Mouse (Mus musculus) cerebellum, adult 18-20 months (tissue): ENCODE data around the gene Ciapin1.

ENCODE experiments used
- DNase-seq, 2 experiments: peaks; one replicate each; pipeline ENCODE4 v3.0.0; 2021

Gene Ciapin1

DNA sequence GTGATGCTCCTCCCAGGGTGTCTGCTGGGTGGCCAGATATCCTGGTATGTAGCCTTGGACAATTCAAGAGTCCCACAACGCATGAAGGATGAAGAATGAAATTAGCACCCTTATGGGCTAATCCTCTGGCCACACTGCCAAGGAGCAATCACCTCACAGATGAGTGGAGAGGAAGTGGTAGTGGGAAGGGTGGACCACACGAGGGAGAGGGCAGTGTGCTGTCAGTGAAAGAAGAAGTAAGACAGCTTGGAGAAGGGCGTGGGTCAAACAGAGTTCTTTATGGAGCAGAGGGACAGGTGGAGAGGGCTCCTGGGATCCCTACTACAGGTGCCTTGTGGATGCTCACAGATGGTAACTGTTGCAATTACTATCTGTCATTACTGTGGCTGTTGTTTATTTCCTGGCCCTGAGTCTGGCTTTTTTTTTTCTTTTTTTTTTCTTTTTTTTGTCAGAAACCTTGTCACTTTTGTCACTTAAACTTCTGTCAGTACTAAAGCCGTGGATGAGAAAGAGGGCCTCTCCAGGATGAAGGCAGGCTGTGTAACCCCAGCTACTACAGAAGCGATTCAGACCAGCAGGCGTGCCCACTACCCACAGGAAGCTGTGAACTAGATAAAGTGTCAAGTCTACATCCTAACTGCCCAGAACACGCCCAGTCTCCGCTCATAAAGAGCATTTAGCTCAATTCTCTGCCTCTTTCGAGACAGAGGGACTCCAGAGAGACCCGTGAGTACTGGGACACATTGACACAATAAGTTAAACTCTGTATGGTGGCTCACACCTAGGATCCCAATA is 33.4 kb downstream of the Ciapin1 start:
- no peak for DNase-seq

DNA sequence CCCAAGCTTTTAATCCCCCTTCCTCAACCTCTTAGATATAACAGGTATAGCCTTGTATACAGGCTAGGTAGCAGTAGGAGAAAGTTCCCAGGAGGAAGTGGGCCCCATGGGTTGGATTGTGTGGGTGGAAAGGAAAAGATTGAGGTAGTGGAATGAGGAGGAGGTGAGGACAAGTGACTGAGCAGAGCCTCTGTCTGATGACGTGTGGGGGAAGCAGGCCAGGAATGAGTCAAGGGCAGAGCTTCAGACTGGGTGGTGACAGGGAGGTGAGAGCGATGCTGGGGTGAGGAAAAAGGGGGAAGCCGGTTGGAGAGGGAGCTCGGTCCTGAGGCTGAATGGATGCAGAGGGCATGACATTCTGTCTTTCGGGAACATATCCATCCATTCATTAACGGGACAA is 34.6 kb downstream of the Ciapin1 start:
- DNase-seq: no peak

DNA sequence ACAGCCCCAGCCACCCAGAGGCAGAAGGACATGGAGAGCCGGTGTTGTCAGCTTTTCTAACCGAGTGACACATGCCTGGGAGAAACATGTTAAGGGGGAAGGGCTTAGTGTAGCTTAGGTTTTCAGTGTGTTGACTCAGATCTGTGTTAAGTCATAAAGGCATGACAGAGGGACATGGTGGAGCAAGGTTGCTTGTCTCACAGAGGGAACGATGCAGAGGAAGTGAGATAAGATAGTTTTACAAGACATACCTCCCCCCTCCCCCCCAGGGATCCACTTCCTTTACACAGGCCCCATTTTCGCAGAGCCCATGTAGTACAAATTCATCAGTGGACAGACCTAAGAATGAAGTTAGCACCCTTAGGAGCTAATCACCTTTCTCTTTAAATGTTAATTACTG is 35.8 kb downstream of the Ciapin1 start:
- DNase-seq: no peak

DNA sequence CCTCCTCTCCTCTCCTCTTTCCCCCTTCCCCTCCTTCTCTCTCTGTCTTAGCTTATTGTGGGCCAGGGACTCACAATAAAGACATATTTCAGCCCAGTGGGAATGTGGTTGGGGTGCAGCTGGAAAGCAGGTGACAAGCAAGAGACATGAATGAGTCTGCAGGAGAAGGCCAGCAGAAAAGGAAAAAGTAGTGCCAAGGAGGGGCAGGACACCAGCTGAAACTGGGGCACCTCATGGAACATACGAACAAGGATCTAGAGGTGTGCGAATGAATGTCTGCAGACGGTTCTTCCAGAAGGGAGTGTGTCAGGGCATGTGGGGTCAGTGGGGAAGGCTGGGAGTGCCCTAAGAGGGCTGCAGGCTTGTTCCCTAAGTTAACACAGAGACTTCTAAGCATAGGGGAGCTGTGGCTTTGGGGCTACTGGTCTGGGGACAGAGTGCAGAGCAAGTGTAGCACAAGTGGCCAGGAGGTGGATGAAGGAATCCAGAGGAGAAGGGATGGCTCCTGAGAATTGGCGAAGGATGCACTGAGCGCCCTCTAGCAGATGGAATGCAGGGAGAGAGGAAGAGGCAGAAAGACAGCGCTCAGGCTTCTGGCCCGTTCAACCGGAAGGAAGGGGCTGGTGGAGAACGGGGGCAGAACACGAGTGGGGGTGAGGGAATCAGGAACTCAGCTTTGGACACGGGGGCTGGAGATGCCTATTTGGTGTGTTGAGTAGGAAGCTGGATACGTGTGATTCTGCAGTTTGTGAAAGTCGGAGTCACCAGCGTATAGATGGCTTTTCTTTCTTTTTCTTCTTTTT is 36.7 kb downstream of the Ciapin1 start:
- peak; percentile 50 to 64 for DNase-seq

DNA sequence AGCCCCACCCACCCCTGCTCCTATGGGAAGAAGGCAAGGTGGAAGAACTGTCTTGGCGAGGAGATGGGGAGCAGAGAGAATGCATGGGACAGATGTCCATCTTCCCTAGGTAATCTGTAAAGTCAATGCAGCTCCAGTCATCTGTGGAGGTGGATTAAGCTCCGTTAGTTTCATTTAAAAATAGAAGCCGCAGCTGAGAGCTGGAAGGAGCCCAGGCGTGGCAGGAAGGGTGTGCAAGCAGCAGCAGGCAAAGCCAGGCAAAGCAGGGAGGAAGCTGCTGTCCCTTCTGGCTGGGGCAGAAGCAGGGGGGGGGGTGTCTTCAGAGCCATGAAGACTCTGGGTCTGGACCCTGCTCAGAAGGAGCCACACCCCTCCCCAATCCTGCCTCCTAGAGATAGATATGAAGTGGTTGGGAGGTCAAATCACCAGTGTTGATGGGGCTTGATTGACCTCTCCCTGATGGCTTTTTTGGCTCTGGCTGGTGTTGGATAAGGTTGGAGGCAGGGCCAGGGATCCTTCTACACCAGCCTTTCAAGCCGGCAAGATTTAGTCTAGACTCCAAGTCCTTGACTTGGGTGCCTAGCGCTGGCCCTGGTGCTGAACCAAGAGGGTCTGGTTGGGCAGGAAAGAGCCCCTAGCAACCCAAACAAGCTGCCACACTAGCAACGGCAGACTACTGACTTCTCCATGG is 37.7 kb downstream of the Ciapin1 start:
- no peak for DNase-seq

DNA sequence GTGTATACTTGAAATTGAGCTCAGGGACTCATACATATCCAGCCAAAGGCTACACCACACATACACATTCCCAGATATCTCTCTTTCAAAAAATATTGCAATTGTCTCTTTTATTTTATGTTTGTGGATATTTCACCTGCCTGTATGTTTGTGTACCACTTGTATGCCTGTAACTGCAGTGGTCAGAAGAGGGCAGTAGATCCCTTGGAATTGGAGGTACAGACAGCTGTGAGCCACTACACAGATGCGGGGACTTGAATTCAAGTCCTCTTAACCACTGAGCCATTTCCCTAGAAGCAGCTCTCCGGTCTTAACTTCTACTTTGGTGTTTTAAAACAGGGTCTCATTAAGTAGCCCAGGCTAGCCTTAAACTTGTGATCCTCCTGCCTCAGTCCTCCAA is 43.4 kb downstream of the Ciapin1 start:
- DNase-seq: no peak

DNA sequence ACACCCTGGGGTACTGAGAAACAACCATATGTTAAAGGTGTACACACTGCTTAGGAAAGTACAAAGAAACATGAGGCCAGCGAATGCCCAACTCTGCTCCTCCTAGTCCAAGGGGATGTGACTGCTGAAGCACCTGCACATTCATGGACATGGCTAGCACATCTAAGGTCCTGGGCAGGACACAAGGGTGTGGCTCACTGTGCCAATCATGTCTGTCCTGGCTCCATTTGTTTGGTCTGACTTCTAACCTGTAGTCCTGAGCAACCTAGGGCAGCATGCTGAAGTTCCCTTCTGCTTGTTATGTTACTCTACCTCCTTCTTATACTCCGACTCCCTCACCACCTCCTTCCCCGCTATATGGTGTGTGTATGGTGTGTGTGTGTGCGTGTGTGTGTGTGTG is 43.8 kb downstream of the Ciapin1 start:
- no peak for DNase-seq

DNA sequence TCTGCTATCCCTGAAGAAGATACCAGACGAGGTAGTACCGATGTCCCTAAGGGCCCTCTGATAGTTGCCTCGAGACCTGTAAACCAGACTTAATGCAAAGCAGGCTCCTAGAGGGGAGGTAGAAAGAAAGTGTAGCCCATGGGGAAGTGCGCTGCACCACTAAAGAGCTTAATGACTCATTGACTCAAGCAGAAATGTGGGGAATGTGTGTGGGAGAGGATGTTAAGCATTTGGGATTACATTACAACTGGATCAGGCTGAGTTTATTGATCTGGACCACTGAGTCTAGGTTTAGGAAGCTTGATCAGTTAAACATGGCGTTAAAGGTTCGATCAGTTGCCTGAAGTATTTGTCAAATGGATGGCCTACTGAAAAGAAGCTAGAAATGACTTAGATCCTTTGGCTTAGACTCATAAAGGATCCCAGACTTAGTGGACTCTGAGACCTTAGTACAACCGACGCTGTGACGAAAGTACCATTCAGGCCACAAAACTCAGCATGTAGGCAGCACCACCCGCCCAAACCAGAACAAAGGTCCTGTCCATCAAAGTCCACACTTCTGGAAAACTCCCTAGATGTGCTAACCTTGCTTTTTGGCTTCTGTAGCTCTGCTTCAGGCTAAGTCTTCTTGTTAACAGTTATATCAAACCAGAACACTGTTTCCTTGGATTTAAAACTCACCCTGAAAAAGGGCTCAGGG is 48.8 kb downstream of the Ciapin1 start:
- no peak for DNase-seq

DNA sequence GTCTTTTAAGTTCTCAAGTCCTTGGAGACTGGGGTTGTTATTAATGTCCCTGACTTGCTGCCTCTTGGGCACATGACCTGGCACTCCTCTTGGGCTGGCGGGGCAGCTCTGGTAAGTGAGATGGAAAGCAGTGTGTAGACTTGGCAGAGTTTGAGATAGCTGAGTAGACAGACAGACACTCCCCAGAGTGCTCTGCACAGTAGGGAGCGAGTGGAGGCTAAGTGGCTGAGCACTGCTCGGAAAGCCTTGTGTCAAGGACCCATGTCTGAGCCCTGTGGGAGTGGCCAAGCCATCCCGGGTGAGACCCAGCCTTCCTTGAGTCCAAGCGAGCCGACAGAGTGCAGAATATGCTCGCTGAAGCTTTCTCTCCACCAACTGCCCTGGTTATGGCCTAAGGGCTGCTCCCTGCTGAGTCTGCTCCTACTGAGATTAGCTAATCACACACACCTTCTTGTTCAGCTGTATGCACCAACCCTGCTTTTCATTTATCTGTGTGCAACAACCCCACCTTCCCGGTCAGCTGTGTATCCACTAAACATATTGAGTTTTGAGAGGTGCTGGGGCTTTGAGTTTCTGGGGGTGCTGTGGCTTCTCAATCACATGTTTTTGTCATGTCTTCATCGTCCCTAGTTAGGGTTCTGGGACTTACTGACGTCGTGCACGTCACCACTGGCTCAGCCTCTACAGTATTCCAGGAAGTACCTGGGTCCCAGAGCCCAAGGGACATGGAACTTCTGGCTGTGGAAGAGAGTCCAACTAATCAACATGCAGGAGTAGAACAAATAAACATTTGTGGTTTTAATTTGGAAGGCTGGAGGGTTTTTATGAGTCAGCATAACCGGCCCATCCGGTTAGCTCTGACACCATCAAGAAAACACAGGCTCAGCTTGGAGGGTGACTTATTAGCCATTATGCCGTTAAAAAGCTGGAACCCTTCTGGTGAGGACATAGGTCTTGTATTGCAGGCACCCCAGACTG is 50.3 kb downstream of the Ciapin1 start:
- no peak for DNase-seq

DNA sequence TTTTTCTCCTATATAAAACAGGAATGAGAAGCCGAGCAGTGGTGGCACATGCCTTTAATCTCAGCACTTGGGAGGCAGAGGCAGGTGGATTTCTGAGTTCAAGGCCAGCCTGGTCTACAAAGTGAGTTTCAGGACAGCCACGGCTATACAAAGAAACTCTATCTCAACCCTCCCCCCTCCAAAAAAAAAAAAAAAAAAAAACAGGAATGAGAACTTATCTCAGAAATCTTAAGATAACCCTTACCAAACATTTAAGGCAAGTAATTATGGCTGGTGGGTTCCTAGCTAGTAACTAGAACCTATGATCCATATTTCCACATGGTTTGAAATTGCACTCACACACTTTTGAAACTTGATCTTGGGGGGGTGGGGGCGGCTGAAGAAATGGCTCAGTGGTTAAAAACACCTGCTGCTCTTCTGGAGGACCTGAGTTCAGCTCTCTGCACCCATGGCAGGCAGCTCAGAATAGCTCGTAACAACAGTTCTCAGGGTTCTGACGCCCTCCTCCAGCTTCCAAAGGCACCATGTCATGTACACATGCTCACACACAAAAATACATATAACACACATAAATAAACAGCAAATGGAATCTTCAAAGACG is 52.1 kb downstream of the Ciapin1 start:
- DNase-seq: no peak

DNA sequence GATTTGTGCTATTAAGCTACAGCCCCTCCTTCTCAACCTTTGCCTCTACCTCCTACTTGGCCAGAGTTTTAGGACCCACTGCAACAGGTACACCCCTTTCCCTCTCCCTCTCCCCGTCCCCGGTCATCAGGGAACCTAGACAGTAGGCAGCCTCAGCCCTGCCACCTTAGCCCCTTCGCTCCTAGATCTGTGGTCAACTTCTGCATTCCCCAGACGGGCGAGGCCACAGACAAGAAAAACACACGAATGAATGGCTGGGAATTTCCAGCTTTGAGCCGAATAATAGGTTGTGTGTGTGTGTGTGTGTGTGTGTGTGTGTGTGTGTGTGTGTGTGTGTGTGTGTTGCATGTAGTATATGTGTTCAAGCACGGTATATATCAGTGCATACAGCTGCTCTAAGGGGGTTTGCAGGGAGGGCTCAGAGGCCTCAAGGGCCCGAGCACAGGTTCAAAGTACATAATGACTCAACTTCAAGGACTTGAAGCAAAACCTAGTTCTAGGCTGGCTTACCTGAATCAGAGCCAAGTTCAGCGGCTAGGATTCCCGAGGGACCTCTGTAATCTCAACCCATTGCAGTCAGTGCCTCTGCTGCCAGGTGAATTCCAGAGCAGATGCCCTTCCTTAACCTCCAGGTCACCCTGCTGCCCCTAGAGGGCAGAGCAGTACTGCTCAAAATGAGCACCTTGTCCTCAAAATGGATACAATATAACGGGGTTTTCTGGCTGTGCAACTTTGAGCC is 52.7 kb downstream of the Ciapin1 start:
- peak; percentile 28 to 40 for DNase-seq

DNA sequence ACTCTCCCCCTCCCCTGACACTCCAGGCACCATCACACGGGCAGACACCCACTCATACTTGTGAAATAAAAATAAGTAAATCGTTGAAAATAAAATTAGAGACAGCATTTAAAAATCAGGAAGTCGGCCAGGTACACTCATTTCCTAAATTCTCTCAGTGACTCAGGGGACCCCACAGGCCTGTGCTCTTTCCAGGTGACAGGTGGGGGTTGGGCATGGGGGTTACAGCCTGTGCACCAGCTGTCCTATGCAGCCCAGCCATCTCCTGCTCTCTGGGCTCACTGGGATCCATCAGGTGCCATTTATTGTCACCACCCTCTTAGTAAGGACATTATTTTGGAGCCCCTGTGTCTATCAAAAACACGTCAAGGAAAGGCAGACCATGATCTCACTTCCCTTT is 54.3 kb downstream of the Ciapin1 start:
- no peak for DNase-seq

DNA sequence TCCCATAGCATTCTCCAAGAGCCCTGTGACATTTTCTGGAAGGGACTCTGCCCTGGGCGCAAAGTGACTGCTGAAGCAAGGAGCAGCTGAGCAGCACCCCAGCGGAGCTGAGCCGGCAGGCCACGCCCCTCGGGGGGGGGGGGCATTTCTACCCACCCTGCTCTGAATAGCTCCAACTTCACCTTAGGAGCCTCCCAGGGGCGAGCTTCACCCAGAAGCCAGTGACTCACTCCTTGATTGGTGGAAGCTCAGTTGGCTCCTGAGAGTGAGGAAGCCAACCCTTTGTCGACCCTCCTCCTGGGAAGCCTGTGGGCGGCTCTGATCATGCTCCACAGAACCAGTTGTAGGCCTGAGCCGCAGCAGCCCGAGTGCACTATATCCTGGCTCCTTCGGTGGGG is 56.3 kb downstream of the Ciapin1 start:
- no peak for DNase-seq

DNA sequence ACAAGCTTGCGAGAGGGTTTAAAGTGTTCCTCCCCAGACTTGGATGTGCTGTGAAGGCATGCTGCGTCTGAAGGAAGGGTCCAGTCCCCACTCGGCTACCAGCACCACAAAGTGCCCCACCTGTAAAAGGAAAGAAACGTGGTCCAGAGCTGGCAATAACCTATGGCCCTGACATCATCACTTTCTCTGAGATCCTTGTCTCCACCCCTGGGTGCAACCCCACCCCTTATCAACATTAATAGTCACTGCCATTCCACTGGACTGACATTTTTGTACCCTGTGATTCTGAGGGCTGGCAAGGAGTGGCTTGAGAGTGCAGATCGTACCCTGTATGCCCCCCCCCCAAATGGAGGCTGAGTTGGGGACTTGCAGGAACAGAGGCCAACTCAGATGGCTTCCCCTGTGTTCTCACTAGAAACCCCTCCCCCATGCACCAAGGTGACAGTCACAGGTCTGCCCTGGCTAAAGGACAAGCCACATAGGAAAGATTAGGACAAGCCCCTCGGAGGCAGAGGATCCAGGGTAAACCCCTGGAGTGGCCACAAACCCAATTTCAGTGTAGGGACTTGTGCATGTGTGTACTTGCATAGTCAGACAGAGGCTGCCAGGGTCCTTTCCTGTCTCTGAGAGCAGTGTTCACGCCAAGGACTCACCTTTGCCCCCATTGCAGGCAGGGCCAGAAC is 56.9 kb downstream of the Ciapin1 start:
- DNase-seq: no peak

DNA sequence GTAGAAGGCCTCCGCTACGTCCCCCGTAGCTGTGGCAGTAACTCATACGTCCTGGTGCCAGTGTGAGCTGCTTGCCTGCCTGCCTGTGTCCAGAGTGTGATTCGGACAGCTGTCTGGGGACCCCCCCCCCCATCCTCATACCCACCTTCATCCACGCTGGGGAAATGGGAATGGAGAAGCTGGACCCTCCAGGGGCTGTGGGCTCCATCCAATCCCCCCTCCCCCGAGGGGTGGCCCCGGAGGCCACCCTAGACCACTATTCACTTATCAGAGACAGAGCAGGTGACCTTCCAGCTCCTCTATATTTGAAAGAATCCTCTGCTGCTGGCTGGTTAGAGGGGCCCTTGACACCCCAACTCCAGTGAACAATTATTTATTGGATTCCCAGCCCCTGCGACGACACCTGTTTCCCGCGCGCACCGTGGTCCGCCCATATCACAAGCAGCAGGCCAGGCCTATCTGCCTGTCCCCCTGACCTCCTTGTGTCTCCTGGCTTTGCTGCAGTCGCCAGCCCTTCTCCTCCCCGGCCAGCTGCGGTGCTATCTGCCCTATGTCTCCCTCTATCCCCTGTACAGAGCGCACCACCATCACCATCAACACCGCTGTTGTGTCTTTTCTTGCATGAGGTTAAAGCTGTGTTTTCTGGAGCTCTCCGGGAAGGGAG is 57.5 kb downstream of the Ciapin1 start:
- DNase-seq: no peak

DNA sequence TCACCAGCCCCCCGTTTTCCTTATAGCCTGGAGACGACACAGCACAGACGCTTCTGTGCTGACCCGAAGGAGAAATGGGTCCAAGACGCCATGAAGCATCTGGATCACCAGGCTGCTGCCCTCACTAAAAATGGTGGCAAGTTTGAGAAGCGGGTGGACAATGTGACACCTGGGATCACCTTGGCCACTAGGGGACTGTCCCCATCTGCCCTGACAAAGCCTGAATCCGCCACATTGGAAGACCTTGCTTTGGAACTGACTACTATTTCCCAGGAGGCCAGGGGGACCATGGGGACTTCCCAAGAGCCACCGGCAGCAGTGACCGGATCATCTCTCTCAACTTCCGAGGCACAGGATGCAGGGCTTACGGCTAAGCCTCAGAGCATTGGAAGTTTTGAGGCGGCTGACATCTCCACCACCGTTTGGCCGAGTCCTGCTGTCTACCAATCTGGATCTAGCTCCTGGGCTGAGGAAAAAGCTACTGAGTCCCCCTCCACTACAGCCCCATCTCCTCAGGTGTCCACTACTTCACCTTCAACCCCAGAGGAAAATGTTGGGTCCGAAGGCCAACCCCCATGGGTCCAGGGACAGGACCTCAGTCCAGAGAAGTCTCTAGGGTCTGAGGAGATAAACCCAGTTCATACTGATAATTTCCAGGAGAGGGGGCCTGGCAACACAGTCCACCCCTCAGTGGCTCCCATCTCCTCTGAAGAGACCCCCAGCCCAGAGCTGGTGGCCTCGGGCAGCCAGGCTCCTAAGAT is 58.4 kb downstream of the Ciapin1 start:
- no peak for DNase-seq

DNA sequence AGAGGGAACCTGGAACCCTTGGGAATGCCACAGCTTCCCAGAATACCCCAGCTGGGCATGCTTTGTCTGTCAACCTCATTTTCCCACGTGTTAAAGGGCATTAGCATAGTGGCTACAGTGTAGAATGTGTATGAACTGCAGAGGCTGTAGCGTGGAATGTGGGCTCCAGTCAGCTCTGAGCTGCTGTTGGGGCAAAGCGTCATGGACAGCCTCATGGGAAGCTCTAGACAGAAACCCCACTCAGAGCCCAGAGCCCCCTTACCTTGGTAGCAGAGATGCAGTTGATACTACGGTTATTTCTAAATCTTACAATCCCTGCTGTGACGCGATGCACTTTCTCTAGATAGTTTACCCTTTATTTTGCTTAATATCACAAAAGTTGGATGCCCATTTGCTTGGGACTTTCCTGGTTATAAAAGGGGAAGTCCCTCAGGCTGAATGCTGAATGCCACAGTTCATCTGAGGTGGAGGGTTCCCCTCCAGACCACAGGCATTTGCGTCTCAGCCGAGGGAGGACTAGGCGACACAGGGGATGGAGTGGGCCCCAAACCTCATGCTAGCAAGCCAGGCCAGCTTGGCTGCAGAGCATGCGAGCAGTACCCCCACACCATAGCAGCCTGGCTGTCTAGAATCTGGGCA is 59.1 kb downstream of the Ciapin1 start:
- no peak for DNase-seq

DNA sequence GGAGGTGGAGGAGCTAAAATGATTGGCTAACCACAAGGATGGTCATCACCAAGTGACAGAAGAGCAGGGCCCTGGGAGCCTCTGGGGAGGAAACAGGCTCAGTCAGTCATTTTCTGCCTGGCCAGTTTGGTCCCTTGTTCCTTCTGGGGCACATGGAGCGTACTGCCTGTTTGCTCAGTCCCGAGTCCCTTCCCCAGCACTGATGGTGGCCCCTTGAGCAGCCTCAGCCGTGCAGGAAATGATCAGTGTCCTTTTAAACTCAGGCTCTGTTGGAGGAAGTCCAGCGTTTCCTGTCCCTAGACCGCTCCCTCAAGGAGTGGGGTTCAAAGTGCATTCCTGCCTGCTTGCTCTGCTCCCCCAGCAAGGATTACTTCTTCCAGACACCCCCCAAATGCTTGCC is 59.7 kb downstream of the Ciapin1 start:
- no peak for DNase-seq
